Mouse (Mus musculus): ENCODE results near the gene Ppp1r10. TPM values are rescaled to one million over a fixed set of nuclear protein-coding genes. Genes with fewer than 3 reads are reported as not detected.

Gene Ppp1r10
- 36.3 and 53.1 TPM in 2 replicates for polyA plus RNA-seq (2012; ENCODE audit: low replicate concordance)

DNA sequence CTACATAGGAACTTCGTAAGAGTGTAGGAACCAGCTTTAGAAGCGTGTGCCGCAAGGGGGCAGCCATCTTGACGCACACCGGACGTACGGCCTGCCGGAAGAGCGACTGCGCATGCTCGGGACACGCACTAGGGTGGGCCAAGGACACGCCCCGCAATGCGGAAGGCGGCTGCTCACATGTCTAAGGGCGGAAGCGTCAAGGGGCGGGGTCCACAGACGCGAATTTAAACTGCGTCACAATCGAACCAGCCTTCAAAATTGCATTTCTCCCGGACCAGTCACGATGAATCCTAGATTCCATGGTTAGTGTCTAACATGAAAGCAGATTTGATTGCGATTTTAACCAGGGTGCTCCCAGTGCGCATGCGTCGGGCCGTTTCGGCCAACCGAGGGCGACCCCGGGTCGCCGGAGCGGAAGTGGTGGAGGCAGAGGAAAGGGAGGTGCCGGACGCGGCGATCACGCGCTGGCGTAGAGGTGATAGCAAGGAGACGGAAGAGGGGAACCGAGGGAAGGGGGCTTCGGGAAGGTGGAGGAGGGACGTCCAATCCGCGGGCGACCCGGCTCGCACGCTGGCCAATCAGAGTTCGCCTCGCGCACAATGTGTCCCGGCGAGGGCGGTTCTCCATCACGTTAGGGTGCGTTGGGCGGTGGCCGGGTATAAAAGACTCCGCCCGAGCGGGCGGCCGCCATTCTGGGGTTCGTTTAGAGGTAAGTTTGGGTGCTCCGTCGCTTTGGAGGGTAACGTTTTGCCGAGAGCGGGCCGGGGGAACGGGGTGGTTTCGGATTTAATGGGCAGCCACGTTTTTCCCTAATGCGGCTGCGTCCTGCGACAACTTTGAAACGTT is at the start of gene Ppp1r10, which contains the start of gene Mrps18b:
Gene Ppp1r10 (plus strand): TSS at position 138 of the 846 bp plus-strand sequence.
Gene Mrps18b (minus strand): TSS at position 93 of the 846 bp plus-strand sequence.

DNA sequence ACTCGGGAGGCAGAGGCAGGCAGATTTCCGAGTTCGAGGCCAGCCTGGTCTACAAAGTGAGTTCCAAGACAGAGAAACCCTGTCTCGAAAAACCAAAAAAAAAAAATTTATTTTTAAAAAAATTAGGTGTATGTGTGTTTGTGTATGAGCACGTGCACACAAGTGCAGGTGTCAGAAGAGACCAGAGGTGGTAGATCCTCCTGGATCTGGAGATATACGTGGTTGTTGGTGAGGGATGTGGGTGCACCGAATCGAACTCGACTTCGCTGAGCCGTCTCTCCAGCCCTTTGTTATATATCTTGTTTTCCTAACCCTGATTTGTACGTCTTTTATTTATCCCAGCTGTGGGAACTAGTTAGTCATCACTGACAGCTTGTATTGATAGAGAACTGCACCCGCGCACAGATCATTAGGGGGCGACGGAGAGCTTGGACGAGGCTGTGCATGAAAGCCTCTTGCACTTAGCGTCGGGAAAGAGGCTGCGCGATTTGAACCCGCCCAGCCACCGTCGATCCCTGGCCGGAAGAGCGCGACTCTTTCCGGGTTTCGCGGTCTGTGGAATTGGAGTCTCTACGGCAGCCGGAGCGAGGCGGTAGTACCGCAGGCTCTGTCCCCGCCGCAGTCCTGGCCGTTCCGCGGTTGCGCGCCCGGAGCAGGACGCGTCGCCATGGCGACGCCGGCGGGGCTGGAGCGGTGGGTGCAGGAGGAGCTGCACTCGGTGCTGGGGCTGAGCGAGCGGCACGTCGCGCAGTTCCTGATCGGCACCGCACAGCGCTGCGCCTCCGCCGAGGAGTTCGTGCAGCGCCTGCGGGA is 36.8 kb upstream of the Ppp1r10 start, which contains the start of gene Dhx16:
Gene Dhx16 (plus strand): TSS at position 575 of the 813 bp plus-strand sequence.

DNA sequence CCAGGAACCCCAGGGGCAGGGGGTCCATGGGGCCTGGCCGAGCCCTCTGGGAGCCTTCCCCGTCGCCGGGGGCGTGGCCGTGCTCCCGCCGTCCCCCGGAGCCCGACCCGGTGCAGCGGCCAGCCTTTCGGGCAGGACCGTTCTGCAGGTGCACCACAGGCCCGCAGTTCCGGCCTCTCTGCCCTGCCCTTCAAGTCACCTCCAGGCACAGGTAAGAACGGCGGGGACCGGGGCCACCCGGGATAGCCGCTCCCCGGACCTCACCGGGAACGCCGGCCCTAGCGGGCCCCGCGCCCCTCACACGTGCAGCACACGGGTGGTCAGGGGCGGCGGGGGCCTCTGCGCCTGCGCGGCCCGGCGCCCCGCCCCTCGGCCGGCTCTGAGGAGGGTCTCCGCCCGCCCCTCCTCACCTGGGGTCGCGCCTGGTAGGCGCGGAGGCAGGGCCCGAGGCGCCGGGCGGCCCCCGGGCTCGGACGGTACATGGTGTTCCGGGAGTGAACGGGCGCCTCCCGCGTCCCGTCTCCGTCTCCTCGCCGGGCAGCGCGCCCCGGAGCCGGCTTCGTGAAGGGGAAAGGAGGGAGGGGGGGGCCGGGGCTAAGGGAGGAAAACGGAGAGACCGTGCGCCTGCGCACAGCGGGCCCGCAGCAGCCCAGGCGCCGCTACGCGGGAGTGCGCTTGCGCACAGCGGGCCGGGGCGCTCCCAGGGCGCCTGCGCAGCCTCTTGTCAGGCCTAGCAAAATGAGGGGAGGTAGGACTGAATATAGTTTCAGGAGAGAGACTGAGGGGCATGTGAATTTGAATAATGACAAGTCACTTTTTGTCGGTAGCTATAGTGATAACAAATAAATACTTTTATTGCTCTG is 19.2 kb upstream of the Ppp1r10 start, which contains the start of gene 2310061I04Rik:
Gene 2310061I04Rik (minus strand): TSS at position 651 of the 863 bp plus-strand sequence.

DNA sequence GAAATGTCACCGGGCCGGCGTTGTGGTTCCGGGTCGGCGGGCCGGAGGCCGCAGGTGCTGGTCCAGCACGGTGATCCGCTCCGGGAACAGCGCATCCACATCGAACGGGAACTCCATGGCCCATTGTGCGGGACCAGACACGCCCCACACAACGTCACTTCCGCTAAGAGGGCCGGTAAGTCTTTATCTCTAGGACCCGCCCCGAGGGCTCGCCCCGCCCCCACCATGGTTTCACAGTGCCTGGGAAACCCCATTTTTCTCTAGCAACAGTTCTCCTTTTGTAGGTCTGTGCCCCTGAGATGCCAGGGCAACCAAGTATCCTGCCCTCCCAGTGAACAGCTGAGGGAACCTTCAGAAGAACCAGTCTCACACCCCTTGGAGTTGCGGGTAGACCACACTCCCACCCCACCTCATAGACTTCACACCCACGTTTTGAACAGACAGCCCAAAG is 6.3 kb upstream of the Ppp1r10 start, which contains the start of gene Atat1:
Gene Atat1 (minus strand): TSS at position 157 of the 451 bp plus-strand sequence.

DNA sequence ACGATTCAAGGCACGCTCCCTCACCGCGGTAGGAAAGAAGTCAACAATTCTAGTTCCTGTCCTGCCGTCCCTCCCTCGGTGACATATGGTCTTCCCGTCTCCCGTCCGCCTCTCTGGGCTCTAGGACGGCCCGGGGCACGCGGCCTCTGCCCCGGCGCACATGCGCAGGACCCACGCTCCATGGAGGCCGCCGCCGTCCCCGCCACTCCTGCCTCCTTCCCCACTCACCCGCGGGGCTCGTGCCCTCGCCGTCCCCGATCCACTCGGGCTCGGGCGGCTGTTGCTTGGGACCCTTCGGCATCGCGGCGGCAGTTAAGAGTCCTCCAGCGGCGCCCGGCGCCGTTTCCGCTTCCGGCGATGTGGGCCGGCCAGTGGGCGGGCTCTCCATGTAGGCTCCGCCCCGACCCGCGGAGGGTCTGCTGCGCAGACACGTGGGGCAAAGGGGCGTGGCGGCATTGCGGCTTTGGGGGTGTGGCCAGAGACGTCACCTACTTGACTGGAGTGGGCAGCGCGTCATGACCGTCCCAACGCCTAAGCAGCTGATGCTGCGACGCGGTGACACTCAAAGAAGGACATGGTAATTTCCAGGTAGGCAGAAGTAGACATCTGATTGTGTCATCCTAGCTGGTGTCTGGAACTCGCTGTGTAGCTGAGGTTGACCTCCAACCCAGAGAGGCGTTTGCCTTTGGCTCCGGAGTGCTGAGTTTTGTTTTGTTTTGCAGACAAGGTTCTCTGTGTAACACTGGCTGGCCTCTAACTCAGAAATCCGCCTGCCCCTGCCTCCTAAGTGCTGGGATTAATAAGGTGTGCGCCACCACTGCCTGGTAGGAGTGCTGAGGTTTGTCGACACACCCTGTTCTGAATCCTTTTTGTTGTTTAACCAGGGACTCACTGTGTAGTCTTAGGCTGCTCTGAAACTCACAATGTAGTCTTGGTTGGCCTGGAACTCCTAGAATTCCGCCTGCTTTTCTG is 53.5 kb downstream of the Ppp1r10 start, which contains the start of gene Abcf1:
Gene Abcf1 (minus strand): TSS at position 344 of the 972 bp plus-strand sequence.

DNA sequence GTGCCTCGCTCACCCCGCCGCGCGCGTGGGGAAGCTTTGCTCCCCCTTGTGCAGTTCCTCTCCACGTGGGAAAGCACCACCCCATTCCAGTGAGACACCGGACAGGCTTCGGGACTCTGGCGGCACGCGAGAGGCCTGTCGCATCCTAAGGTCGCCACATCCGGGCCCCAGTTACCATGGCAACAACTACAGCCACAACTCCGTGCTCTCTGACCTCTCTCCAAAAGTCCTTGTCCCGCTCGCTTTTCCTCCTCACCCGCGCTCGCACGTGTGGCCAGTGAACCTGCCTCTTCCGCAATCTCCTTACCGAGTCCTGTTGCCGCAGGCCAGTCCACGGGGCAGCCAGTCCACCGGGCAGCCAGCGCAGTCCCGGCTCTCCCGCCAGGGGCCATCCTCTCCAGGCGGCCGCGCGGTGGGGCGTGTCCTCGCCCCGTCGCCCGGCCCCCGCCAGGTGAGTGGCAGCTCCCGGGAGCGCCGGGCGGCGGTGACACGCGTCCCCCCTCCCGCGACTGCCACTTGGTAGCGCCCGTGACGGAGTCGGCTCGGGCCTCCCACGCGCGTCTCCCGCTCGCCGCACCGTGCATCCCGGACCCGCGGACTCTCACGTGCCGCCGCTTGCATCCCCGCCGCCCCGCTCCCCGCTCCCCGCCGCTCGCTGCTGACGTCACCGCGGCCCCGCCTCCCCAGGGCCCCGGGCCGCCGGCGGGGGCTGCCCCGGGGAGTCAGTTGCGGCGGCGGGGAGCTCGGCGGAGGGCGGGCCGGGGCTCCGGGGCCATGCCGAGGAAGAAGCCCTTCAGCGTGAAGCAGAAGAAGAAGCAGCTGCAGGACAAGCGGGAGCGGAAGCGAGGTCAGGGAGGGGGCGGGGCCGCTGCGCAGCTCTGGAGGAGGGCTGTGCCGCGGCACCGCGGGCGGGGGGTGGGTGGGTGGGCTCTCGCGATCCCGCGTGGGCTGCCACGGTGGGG is 63.4 kb downstream of the Ppp1r10 start, which contains the start of the genes Gnl1 and Prr3:
Gene Gnl1 (plus strand): TSS at position 451 of the 962 bp plus-strand sequence.
Gene Prr3 (minus strand): TSS at position 836 of the 962 bp plus-strand sequence.

Other genes starting within 250 kb of the Ppp1r10 start
- gene Vars2, start 248.8 kb upstream of the Ppp1r10 start, polyA plus RNA-seq (2012; ENCODE audit: low replicate concordance): 46.5 and 99.2 TPM in 2 replicates
- 8.3 and 11.4 TPM in 2 replicates for gene Gtf2h4, start 242.7 kb upstream of the Ppp1r10 start, polyA plus RNA-seq (2012; ENCODE audit: low replicate concordance)
- gene Ddr1, start 211.8 kb upstream of the Ppp1r10 start, polyA plus RNA-seq (2012; ENCODE audit: low replicate concordance): 16.9 and 62.8 TPM in 2 replicates
- 8.4 and 14.3 TPM in 2 replicates for gene Ier3, start 94.8 kb upstream of the Ppp1r10 start, polyA plus RNA-seq (2012; ENCODE audit: low replicate concordance)
- 36.3 and 38.3 TPM in 2 replicates for gene Flot1, start 93.2 kb upstream of the Ppp1r10 start, polyA plus RNA-seq (2012; ENCODE audit: low replicate concordance)
- gene Tubb5, start 78.1 kb upstream of the Ppp1r10 start, polyA plus RNA-seq (2012; ENCODE audit: low replicate concordance): 31.4 and 191 TPM in 2 replicates
- 12.5 and 21.7 TPM in 2 replicates for gene Mdc1, start 74.9 kb upstream of the Ppp1r10 start, polyA plus RNA-seq (2012; ENCODE audit: low replicate concordance)
- gene Nrm, start 55.1 kb upstream of the Ppp1r10 start, polyA plus RNA-seq (2012; ENCODE audit: low replicate concordance): 23.3 and 52.1 TPM in 2 replicates
- gene Ppp1r18, start 50.8 kb upstream of the Ppp1r10 start, polyA plus RNA-seq (2012; ENCODE audit: low replicate concordance): 342 and 589 TPM in 2 replicates
- gene Dhx16, start 36.6 kb upstream of the Ppp1r10 start, polyA plus RNA-seq (2012; ENCODE audit: low replicate concordance): 46.8 and 73.3 TPM in 2 replicates
- 119 and 299 TPM in 2 replicates for gene 2310061I04Rik, start 19.0 kb upstream of the Ppp1r10 start, polyA plus RNA-seq (2012; ENCODE audit: low replicate concordance)
- gene Atat1, start 6.4 kb upstream of the Ppp1r10 start, polyA plus RNA-seq (2012; ENCODE audit: low replicate concordance): 39.1 and 85.8 TPM in 2 replicates
- 4.0 and 5.1 TPM in 2 replicates for gene Mrps18b, start within 50 bp of the Ppp1r10 start, polyA plus RNA-seq (2012; ENCODE audit: low replicate concordance)
- 54.6 and 83.7 TPM in 2 replicates for gene Abcf1, start 53.3 kb downstream of the Ppp1r10 start, polyA plus RNA-seq (2012; ENCODE audit: low replicate concordance)
- 75.2 and 143 TPM in 2 replicates for gene Gnl1, start 63.4 kb downstream of the Ppp1r10 start, polyA plus RNA-seq (2012; ENCODE audit: low replicate concordance)
- gene Prr3, start 63.8 kb downstream of the Ppp1r10 start, polyA plus RNA-seq (2012; ENCODE audit: low replicate concordance): 21.6 and 33.3 TPM in 2 replicates
- 12.6 and 22.5 TPM in 2 replicates for gene H2-T24, start 104.1 kb downstream of the Ppp1r10 start, polyA plus RNA-seq (2012; ENCODE audit: low replicate concordance)
- gene H2-T23, start 116.4 kb downstream of the Ppp1r10 start, polyA plus RNA-seq (2012; ENCODE audit: low replicate concordance): 321 and 328 TPM in 2 replicates
- gene H2-T22, start 126.3 kb downstream of the Ppp1r10 start, polyA plus RNA-seq (2012; ENCODE audit: low replicate concordance): 38.3 and 49.1 TPM in 2 replicates
- 0.27 and 0.30 TPM in 2 replicates for gene Gm6034, start 126.5 kb downstream of the Ppp1r10 start, polyA plus RNA-seq (2012; ENCODE audit: low replicate concordance)
- 151 and 155 TPM in 2 replicates for gene Gm11127, start 141.9 kb downstream of the Ppp1r10 start, polyA plus RNA-seq (2012; ENCODE audit: low replicate concordance)
- 0.27 and 0.35 TPM in 2 replicates for gene Gm19684, start 205.2 kb downstream of the Ppp1r10 start, polyA plus RNA-seq (2012; ENCODE audit: low replicate concordance)
- gene Gm7030, start 213.0 kb downstream of the Ppp1r10 start, polyA plus RNA-seq (2012; ENCODE audit: low replicate concordance): 0.76 and 2.1 TPM in 2 replicates